Mouse (Mus musculus) lung, embryonic 15.5 days (tissue): ENCODE data around the gene Man2c1. TPM values are rescaled to one million over a fixed set of nuclear protein-coding genes. Genes with fewer than 3 reads are reported as not detected.
A peak's percentile ranks its signal among the peaks of the same experiment; 100 is the strongest.

Experiments used
- ATAC-seq: fragments of 200-750 bp; cut with Nextera tagmentation; 2 replicates; pipeline ENCODE4 v1.8.0; 2017; ENCODE audit warnings: moderate number of reproducible peaks, borderline replicate concordance; ENCODE audit not compliant: low FRiP score, low TSS enrichment; ENCODE audit errors: extremely low read depth
- H3K27ac ChIP-seq: fragments of 300-500 bp; sonication (generic); 2 replicates; pipeline ENCODE4 v1.5.1; 2015; ENCODE audit warnings: moderate library complexity, mild to moderate bottlenecking, inconsistent platforms
- H3K27me3 ChIP-seq: fragments of 300-500 bp; sonication (generic); 2 replicates; pipeline ENCODE4 v1.6.1; 2015; ENCODE audit warnings: inconsistent platforms
- H3K36me3 ChIP-seq: fragments of 300-500 bp; sonication (generic); 2 replicates; pipeline ENCODE4 v1.6.1; 2015; ENCODE audit warnings: inconsistent platforms
- H3K4me1 ChIP-seq: fragments of 300-500 bp; sonication (generic); 2 replicates; pipeline ENCODE4 v1.6.1; 2015; ENCODE audit warnings: inconsistent platforms
- H3K4me2 ChIP-seq: fragments of 300-500 bp; sonication (generic); 2 replicates; pipeline ENCODE4 v1.6.1; 2015; ENCODE audit warnings: inconsistent platforms, mild to moderate bottlenecking, moderate library complexity
- H3K4me3 ChIP-seq: fragments of 300-500 bp; sonication (generic); 2 replicates; pipeline ENCODE4 v1.5.1; 2015; ENCODE audit warnings: mild to moderate bottlenecking, inconsistent platforms
- H3K9ac ChIP-seq: fragments of 300-500 bp; sonication (generic); 2 replicates; pipeline ENCODE4 v1.6.1; 2015; ENCODE audit warnings: inconsistent platforms
- H3K9me3 ChIP-seq: fragments of 300-500 bp; sonication (generic); 2 replicates; pipeline ENCODE4 v1.6.1; 2016; ENCODE audit warnings: inconsistent platforms
- WGBS: fragments of 180-500 bp; shearing (Covaris S2); methylation state at CpG from one replicate; pipeline ENCODE4 v1.1.7; 2015; 5-methylcytosine and 5-hydroxymethylcytosine counted together
- polyA plus RNA-seq: library from polyadenylated mRNA; unstranded; fragments of >200 nt; fragmentation: Nextera tagmentation; extraction: Ambion mirVana; gene quantifications from 2 replicates; pipeline ENCODE4 v1.2.1, GENCODE M21; 2015

The Man2c1 gene
- 59.6 and 63.0 TPM in 2 replicates for polyA plus RNA-seq

GRCm38 (mm10) chr9:57130577-57131433 lies at the start of gene Man2c1:
Gene Man2c1, plus strand, starts transcription at chr9:57130690.
- Histone ChIP-seq H3K36me3 (peaks cover 34% of the 10 kb centered on the region), H3K4me2 (peak within 1 kb of the TSS; percentile 88), H3K9ac (peak within 1 kb of the TSS; percentile 80), H3K27ac (peak within 1 kb of the TSS; percentile 96), H3K4me1 (peaks cover 14% of the 10 kb centered on the region), H3K27me3 (no peaks in the 10 kb centered on the region), H3K4me3 (peak within 1 kb of the TSS; percentile 69), H3K9me3 (no peaks in the 10 kb centered on the region)
- peak; percentile 93 for ATAC-seq
- WGBS: under 1% methylated on average over 55 of the region's 58 CpGs

- whole genome bisulfite sequencing: 72% methylated on average over 3 of the region's 3 CpGs
- peaks cover 8% of the 10 kb centered on the region for H3K36me3 ChIP-seq
- H3K4me1 ChIP-seq: peaks cover 10% of the 10 kb centered on the region
- H3K9me3 ChIP-seq: no peaks in the 10 kb centered on the region
- H3K27me3 ChIP-seq: no peaks in the 10 kb centered on the region
- no peak overlapping the region for H3K4me2 ChIP-seq
- ATAC-seq: no peak
- H3K27ac ChIP-seq: no peak overlapping the region
- H3K4me3 ChIP-seq: no peak overlapping the region
- H3K9ac ChIP-seq: no peak overlapping the region
These were observed 48.3 kb upstream of the Man2c1 start for GRCm38 (mm10) chr9:57082236-57082635.

- Histone ChIP-seq H3K4me2 (no peak overlapping the region), H3K4me1 (no peaks in the 10 kb centered on the region), H3K27me3 (no peaks in the 10 kb centered on the region), H3K9me3 (no peaks in the 10 kb centered on the region), H3K9ac (no peak overlapping the region), H3K4me3 (no peak overlapping the region), H3K27ac (no peak overlapping the region), H3K36me3 (peaks cover 86% of the 10 kb centered on the region)
- WGBS: 88% methylated on average over 13 of the region's 13 CpGs
- ATAC-seq: no peak
These were observed 13.2 kb upstream of the Man2c1 start for GRCm38 (mm10) chr9:57117261-57117755.

GRCm38 (mm10) chr9:57129641-57130040 lies 849 bp upstream of the Man2c1 start:
- no peaks in the 10 kb centered on the region for H3K27me3 ChIP-seq
- ATAC-seq: no peak
- peaks cover 39% of the 10 kb centered on the region for H3K36me3 ChIP-seq
- no peaks in the 10 kb centered on the region for H3K9me3 ChIP-seq
- no peak overlapping the region for H3K9ac ChIP-seq
- H3K4me1 ChIP-seq: peaks cover 14% of the 10 kb centered on the region
- no peak overlapping the region for H3K27ac ChIP-seq
- peak overlapping the region; percentile 88 for H3K4me2 ChIP-seq
- peak overlapping the region; percentile 69 for H3K4me3 ChIP-seq

GRCm38 (mm10) chr9:57137246-57137645 lies 6.8 kb downstream of the Man2c1 start:
- 81% methylated on average over 6 of the region's 6 CpGs for WGBS
- no peak overlapping the region for H3K4me3 ChIP-seq
- H3K9ac ChIP-seq: no peak overlapping the region
- no peaks in the 10 kb centered on the region for H3K9me3 ChIP-seq
- H3K4me2 ChIP-seq: no peak overlapping the region
- no peak for ATAC-seq
- peaks cover 51% of the 10 kb centered on the region for H3K36me3 ChIP-seq
- no peaks in the 10 kb centered on the region for H3K4me1 ChIP-seq
- H3K27me3 ChIP-seq: no peaks in the 10 kb centered on the region
- no peak overlapping the region for H3K27ac ChIP-seq

- no peaks in the 10 kb centered on the region for H3K4me1 ChIP-seq
- no peak overlapping the region for H3K27ac ChIP-seq
- no peak for ATAC-seq
- H3K9ac ChIP-seq: no peak overlapping the region
- no peaks in the 10 kb centered on the region for H3K27me3 ChIP-seq
- H3K9me3 ChIP-seq: no peaks in the 10 kb centered on the region
- WGBS: 78% methylated on average over 9 of the region's 9 CpGs
- H3K4me3 ChIP-seq: no peak overlapping the region
- peaks cover 52% of the 10 kb centered on the region for H3K36me3 ChIP-seq
- no peak overlapping the region for H3K4me2 ChIP-seq
These were observed 7.3 kb downstream of the Man2c1 start for GRCm38 (mm10) chr9:57137777-57138176.

GRCm38 (mm10) chr9:57138507-57138906 lies 8.0 kb downstream of the Man2c1 start:
- 90% methylated on average over 6 of the region's 6 CpGs for WGBS
- H3K27me3 ChIP-seq: no peaks in the 10 kb centered on the region
- H3K36me3 ChIP-seq: peaks cover 57% of the 10 kb centered on the region
- ATAC-seq: no peak
- H3K9ac ChIP-seq: no peak overlapping the region
- no peaks in the 10 kb centered on the region for H3K9me3 ChIP-seq
- no peak overlapping the region for H3K27ac ChIP-seq
- no peak overlapping the region for H3K4me2 ChIP-seq
- H3K4me3 ChIP-seq: no peak overlapping the region
- H3K4me1 ChIP-seq: no peaks in the 10 kb centered on the region

- H3K9ac ChIP-seq: no peak overlapping the region
- H3K4me3 ChIP-seq: no peak overlapping the region
- H3K27me3 ChIP-seq: no peaks in the 10 kb centered on the region
- no peak overlapping the region for H3K4me2 ChIP-seq
- WGBS: 92% methylated on average over 9 of the region's 9 CpGs
- ATAC-seq: no peak
- no peak overlapping the region for H3K27ac ChIP-seq
- peaks cover 57% of the 10 kb centered on the region for H3K36me3 ChIP-seq
- H3K4me1 ChIP-seq: no peaks in the 10 kb centered on the region
- no peaks in the 10 kb centered on the region for H3K9me3 ChIP-seq
These were observed 8.6 kb downstream of the Man2c1 start for GRCm38 (mm10) chr9:57139110-57139509.

- Histone ChIP-seq H3K27ac (no peak overlapping the region), H3K9me3 (no peaks in the 10 kb centered on the region), H3K27me3 (no peaks in the 10 kb centered on the region), H3K4me3 (no peak overlapping the region), H3K36me3 (peaks cover 57% of the 10 kb centered on the region), H3K9ac (no peak overlapping the region), H3K4me1 (no peaks in the 10 kb centered on the region), H3K4me2 (no peak overlapping the region)
- ATAC-seq: no peak
- WGBS: 87% methylated on average over 5 of the region's 5 CpGs
These were observed 9.1 kb downstream of the Man2c1 start for GRCm38 (mm10) chr9:57139571-57139970.

- H3K9me3 ChIP-seq: no peaks in the 10 kb centered on the region
- no peak for ATAC-seq
- H3K4me3 ChIP-seq: no peak overlapping the region
- H3K27me3 ChIP-seq: no peaks in the 10 kb centered on the region
- no peaks in the 10 kb centered on the region for H3K4me1 ChIP-seq
- no peak overlapping the region for H3K9ac ChIP-seq
- H3K27ac ChIP-seq: no peak overlapping the region
- peaks cover 47% of the 10 kb centered on the region for H3K36me3 ChIP-seq
- H3K4me2 ChIP-seq: no peak overlapping the region
- WGBS: 86% methylated on average over 17 of the region's 17 CpGs
These were observed 11.2 kb downstream of the Man2c1 start for GRCm38 (mm10) chr9:57141417-57142353.

- Histone ChIP-seq H3K27me3 (no peaks in the 10 kb centered on the region), H3K4me1 (peaks cover 6% of the 10 kb centered on the region), H3K4me2 (no peak overlapping the region), H3K9ac (no peak overlapping the region), H3K27ac (no peak overlapping the region), H3K36me3 (peaks cover 33% of the 10 kb centered on the region), H3K9me3 (no peaks in the 10 kb centered on the region), H3K4me3 (no peak overlapping the region)
- 80% methylated on average over 11 of the region's 11 CpGs for WGBS
- ATAC-seq: no peak
These were observed 12.7 kb downstream of the Man2c1 start for GRCm38 (mm10) chr9:57143212-57143611.
